Mouse (Mus musculus) heart, adult 2 months (tissue): ENCODE measurements around the gene Daw1.

Experiments
- CTCF ChIP-seq: fragments of 200-600 bp; IDR thresholded peaks from 2 replicates; pipeline ENCODE4 v1.8.1; 2022; ENCODE audit warnings: antibody characterized with exemption, mild to moderate bottlenecking, moderate library complexity
- EP300 ChIP-seq: fragments of 200-500 bp; IDR thresholded peaks from 2 replicates; pipeline ENCODE4 v1.6.1; 2011; ENCODE audit warnings: low read depth, low read length, control low read depth; ENCODE audit not compliant: insufficient read depth
- POLR2A ChIP-seq: fragments of 200-500 bp; IDR thresholded peaks from 2 replicates; pipeline ENCODE4 v1.6.1; 2011; ENCODE audit warnings: mild to moderate bottlenecking, low read depth, low read length, control low read depth; ENCODE audit not compliant: insufficient read depth

GRCm38 (mm10) chr1:83164027-83164426, 4.5 kb downstream of the Daw1 start:
- TF ChIP-seq POLR2A, result no peak
- no peak for TF ChIP-seq EP300
- TF ChIP-seq CTCF, result no peak
